Mouse (Mus musculus): ENCODE data around the gene Fndc5. TPM values are rescaled to one million over a fixed set of nuclear protein-coding genes. Genes with fewer than 3 reads are reported as not detected.

The Fndc5 gene
- total RNA-seq, 2 experiments from 2014 or later = not detected

DNA sequence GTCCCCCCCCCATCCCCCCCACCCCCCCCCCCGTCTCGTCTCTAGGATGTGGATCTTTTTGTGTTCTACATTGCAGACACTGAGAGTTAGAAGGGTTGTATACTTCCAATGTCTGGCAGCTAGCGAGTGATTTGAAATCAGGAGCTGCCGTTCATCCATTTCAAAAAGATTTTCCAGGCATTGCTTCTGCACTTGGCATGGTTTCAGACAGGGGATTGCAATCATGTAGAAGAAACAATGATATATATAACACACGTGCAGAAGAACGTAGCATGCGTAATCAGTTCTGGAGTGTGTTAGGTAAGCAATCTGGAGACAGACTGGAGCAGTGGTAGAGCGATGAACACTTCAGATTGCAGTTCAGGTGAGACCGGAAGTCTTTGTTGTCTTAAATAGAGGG is 14.7 kb upstream of the Fndc5 start:
- no peak for ATAC-seq (replicated peaks; ENCODE audit: poor library complexity, severe bottlenecking)

- ATAC-seq (replicated peaks; ENCODE audit: poor library complexity, severe bottlenecking) = no peak
Observed at GRCm38 (mm10) chr4:129122719-129123118, 14.1 kb upstream of the Fndc5 start.

DNA sequence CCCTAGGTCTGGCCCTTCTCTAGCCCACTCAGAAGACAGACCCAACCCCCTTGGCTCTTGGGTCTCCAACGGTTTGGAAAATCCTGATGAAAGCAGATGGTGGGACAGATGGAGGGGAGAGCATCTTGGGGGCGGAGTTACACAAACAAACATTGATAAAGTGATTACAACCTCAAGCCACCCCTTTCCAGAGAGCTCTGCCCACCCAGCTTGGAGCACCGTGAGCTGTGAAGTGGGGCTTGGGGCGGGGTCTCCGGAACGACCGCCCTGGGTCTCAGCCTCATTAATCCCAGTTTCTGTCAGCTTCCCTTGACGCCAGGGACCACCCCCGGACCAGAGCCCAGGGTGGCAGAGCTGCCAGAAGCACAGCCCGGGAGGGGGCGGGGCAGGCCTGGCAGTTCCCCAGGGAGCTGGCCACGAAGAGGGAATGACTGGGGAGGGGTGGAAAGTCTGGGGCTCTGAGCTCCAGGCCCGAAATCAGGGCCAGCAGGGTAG is 12.1 kb upstream of the Fndc5 start:
- ATAC-seq (replicated peaks; ENCODE audit: poor library complexity, severe bottlenecking) = no peak

DNA sequence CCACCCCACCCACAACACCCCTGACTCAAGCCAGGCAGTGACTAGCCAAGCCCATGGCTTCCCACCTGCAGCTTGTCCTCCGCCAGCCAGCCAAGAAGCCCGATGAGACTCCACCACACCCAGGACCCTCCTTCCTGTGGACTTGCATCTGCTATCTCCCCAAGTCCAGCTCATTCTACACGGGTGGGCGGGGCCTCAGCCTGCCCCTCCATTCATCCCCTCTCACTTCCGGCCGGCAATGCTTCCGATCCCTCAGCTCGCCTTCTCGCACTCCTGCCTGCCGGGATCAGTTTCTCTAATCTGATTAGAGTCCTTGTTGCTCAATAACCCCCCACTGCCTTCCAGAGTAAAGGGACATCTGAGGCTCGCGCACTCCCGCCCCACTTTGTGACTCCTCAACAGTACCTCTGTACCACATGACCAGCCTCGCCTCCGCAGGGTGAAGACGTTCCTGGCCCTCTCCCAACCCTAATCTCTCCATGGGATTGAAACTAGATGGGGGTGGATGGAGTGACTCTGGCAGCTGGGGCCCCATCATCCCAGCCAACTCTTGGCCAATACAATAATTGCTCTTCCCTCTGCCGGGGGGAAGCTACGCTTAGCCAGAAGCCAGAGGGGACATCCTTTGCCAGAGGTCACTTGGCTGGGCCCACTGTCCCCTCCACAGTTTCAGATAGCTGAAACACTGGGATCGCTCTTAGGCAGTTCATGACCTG is 10.9 kb upstream of the Fndc5 start:
- no peak for ATAC-seq (replicated peaks; ENCODE audit: poor library complexity, severe bottlenecking)

DNA sequence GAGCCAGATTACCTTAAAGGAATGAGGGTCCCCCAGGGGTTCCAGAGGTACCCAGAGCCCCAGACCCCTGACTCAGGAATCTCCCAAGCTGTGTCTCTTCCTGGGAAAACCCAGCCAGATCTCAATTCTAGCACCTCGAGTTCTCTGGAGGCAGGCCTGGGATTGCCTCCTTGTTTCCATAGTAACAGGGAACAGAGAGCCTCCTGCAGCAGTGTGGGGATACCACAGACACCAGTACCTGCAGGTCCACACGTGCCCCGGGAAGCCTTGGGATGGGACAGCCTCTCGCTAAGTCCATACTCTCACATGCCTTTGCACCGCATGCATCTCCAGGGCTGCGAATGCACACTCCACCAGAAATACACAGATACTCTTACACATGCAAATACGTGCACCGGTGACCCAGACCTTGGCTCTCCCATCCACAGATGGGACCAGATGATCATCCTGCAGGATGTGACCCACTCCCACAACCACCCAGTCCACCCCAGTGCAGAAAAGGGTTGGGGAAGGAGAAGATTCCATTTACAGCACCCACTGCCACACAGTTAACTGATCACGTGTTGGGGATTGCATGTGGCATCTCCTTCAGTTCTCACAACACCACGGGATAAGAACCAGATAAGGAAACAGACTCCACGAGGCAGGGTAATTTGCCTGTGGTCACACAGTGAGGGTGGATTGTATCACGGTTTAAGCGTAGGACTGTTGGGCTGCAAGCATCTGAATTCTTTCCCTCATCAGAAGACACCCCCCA is 8.0 kb upstream of the Fndc5 start:
- ATAC-seq (replicated peaks; ENCODE audit: poor library complexity, severe bottlenecking) = no peak

- ATAC-seq (replicated peaks; ENCODE audit: poor library complexity, severe bottlenecking) = no peak
Observed at GRCm38 (mm10) chr4:129129387-129129786, 7.4 kb upstream of the Fndc5 start.

GRCm38 (mm10) chr4:129130149-129130548 is 6.7 kb upstream of the Fndc5 start:
- ATAC-seq (replicated peaks; ENCODE audit: poor library complexity, severe bottlenecking) = peak; percentile 55; the same call in 1 of the 2 replicates

DNA sequence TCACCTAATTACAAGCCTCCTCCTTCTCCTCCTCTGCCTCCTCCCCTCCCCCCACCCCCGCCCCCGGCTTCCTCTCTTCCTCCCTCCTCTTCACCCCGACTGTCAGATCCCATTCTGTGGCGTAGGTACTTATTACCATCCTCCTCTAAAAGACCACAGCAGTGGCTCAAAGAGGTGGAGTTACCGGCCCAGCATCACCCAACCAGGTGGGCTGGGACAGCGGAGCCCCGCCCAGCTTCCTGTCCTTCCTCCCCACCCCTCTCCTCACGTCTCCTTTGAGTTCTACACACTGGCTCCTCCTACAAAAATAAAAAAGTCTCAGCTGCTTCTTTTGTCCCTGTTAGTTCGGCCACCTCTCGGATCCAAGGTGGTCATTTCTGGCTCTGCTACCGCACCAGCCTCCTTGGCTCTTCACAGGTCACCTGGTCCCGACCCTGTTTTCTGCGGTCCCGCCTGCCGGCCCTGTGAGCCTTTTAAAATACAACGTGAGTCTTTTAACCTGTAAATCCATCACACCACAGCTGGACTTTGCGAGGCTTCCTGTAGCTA is 6.0 kb upstream of the Fndc5 start:
- peak; percentile 66 for ATAC-seq (replicated peaks; ENCODE audit: poor library complexity, severe bottlenecking)

DNA sequence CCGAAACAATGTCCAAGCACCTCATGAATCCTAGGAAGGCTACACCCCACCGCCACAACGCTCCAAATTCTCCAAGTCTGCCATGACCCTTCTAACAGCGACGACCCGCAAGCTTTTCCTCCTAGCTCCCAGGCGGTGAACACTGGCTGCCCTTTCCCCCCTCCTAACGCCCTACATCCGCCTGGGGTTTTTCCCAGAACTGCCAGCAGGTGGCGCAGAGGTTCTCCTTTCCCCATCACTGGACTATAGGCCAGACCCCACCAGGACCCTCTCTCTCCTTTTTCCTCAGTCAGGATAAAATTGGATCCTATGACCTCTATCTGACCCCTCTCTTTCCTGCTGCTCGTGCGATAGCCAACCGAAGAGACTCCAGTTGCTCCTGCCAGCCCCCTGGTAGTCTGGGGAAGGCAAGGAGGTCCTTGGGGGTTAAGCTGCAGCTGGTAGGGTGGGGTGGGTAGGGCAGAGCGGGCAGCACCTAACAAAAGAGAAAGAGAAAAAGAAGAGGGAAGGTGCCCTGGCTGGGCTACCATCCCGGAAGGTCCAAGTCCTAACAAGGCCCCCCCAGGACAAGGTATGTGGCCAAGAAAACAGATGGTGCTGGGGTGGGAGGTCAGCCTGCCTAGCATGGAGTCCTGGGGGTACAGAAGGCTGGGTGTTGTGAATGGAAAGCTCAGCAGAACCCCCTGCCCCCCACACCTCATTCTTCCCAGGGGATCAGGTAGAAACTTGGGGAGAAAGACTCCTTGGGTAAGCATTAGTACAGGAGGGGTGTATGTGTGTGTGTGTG is 1.8 kb upstream of the Fndc5 start:
- peak; percentile 62 for ATAC-seq (replicated peaks; ENCODE audit: poor library complexity, severe bottlenecking)

GRCm38 (mm10) chr4:129135637-129136036 is 1.2 kb upstream of the Fndc5 start:
- no peak for ATAC-seq (replicated peaks; ENCODE audit: poor library complexity, severe bottlenecking)

GRCm38 (mm10) chr4:129136189-129136578 is 615 bp upstream of the Fndc5 start:
- ATAC-seq (replicated peaks; ENCODE audit: poor library complexity, severe bottlenecking) = no peak

- no peak for ATAC-seq (replicated peaks; ENCODE audit: poor library complexity, severe bottlenecking)
Observed at GRCm38 (mm10) chr4:129137392-129138321, 858 bp downstream of the Fndc5 start.

DNA sequence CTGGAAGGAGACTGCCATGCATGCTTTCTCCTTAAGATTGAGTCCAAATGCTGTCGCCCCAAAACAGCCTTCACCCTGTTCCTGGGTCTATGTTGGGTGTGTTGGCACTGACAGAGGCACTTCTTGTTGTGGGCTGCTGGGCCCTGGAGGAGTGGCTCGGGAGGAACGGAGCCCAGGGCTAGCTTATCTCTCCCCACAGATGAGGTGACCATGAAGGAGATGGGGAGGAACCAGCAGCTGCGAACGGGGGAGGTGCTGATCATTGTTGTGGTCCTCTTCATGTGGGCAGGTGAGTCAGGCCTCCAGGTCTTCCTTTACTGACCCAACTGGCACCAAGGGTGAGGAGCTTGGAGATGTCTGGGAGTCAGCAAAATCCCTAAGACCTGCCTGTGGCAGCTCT is 2.8 kb downstream of the Fndc5 start:
- ATAC-seq (replicated peaks; ENCODE audit: poor library complexity, severe bottlenecking) = no peak

DNA sequence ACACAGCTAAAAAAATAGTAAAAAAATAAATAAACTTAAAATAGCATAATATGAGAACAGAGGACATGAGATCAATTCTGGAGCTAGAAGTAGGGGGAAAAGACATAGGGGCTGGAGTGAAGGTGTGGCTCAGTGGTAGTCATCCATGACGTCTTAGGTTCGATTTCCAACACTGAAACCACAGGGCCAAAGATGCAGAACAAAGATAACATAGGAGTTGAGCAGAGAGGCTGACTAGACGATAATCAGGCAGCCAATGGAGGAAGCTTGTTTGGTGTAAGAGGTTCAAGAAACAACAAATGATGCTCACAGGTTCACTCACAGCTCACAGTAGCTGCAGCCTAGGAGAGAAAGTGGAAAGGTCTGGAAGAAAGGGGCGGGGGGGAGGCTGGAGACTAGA is 4.0 kb downstream of the Fndc5 start:
- no peak for ATAC-seq (replicated peaks; ENCODE audit: poor library complexity, severe bottlenecking)

DNA sequence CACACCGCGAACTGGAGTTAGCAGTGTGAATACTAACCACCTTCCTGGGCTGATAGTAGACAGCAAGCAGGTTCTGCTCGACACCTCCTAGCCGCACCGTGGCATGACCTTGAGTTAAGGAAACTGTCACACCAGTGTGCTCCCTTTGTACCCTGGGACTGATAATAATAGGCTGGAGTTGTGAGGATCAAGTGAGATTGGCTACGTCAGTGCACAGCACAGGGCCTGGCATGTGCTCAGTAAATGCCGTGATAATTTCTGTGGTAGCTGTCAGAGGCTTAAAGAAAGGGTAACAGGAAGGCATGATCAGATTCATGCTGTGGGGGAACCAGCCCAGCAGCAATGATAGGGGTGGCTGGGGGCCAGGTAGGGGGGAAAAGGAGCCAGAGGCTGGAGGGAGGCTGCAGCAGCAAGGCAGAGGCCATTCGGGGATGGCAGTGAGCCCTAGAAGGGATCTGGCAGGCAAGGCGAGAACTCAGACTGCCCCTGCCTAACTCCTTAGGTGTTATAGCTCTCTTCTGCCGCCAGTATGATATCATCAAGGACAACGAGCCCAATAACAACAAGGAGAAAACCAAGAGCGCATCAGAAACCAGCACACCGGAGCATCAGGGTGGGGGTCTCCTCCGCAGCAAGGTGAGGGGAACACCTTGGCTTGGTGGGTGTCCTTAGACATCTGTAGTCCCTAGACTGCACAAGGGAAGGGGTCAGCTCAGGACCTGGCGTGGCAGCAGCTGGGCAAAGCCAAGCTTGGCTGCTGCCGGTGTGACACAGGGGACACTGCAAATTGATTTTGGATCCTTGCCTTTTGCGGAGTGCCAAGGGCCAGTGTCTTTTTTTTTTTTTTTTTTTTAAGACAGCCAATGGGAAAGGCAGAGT is 5.0 kb downstream of the Fndc5 start:
- no peak for ATAC-seq (replicated peaks; ENCODE audit: poor library complexity, severe bottlenecking)

DNA sequence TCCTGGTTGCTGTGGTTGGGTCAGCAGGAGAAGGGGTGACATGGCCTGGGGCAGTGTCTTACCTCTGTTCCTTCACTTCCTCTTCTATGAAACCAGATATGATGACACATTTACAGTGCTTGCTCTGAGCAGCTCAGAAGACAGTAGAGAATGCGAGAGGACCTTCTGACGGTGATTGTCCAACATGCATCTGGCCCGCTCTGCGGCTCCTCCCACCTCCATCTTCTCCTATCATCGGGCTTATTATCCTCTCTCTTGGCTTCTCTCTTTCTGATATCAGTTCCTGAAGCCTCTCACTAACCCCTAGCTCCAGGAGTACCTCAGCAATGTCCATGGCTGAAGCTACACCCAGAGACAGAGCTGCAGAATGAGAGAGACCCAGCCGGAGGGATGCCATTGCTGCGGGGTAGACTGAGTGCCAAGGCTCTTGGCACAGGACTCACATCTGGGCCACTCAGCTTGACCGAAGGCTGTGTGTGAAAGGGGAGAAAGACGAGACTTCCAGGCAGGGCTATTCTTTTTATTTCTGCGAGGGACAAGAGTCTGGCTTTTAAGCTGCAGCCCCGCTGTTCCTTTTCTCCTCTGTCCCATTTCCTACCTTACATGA is 5.7 kb downstream of the Fndc5 start:
- peak; percentile 90 for ATAC-seq (replicated peaks; ENCODE audit: poor library complexity, severe bottlenecking)

DNA sequence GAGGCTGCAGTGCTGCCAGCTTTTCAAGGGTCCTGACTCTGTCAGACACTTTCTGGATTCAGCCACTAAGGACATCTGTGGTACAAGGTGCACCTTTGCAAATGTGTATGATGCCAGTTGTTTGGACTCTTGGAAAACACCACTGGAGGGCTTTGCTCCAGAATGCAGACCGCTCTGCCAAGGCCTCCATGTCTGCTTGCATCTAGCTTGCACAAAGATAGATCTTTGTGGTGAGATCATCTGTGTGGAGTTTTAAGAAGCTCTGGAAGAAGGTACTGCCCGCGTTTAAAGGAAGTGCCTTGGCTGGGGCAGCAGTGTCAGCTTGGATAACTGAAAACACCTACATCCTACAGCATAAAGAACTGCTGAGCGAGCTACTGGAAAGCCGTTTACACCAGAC is 6.7 kb downstream of the Fndc5 start:
- no peak for ATAC-seq (replicated peaks; ENCODE audit: poor library complexity, severe bottlenecking)

Data from granulocyte monocyte progenitor cell, adult 5-6 weeks (primary cell).